Mouse (Mus musculus) liver, embryonic 16.5 days (tissue): ENCODE measurements around the gene Dapp1. TPM values are rescaled to one million over a fixed set of nuclear protein-coding genes. Genes with fewer than 3 reads are reported as not detected.

Experiments
- ATAC-seq: fragments of 200-750 bp; cut with Nextera tagmentation; 2 replicates; pipeline ENCODE4 v1.8.0; 2017; ENCODE audit warnings: low read depth, mild to moderate bottlenecking, moderate number of reproducible peaks, moderate library complexity
- H3K27ac ChIP-seq: fragments of 300-500 bp; sonication (generic); 2 replicates; pipeline ENCODE4 v1.5.1; 2014; ENCODE audit warnings: mild to moderate bottlenecking, low read length
- H3K27me3 ChIP-seq: fragments of 300-500 bp; sonication (generic); 2 replicates; pipeline ENCODE4 v1.6.1; 2014; ENCODE audit warnings: low read depth, low read length, mixed read lengths; ENCODE audit not compliant: control insufficient read depth, insufficient read depth
- H3K36me3 ChIP-seq: fragments of 300-500 bp; sonication (generic); 2 replicates; pipeline ENCODE4 v1.6.1; 2014; ENCODE audit warnings: mild to moderate bottlenecking; ENCODE audit not compliant: control insufficient read depth, insufficient read depth
- H3K4me1 ChIP-seq: fragments of 300-500 bp; sonication (generic); 2 replicates; pipeline ENCODE4 v1.6.1; 2014; ENCODE audit warnings: low read depth, low read length, mixed read lengths; ENCODE audit not compliant: control insufficient read depth
- H3K4me2 ChIP-seq: fragments of 300-500 bp; sonication (generic); 2 replicates; pipeline ENCODE4 v1.6.1; 2014; ENCODE audit warnings: low read depth, low read length, mixed read lengths
- H3K4me3 ChIP-seq: fragments of 300-500 bp; sonication (generic); 2 replicates; pipeline ENCODE4 v1.5.1; 2014; ENCODE audit warnings: low read depth, mild to moderate bottlenecking, low read length
- H3K9ac ChIP-seq: fragments of 300-500 bp; sonication (generic); 2 replicates; pipeline ENCODE4 v1.6.1; 2014; ENCODE audit warnings: low read depth, low read length
- H3K9me3 ChIP-seq: fragments of 300-500 bp; sonication (generic); replicated peaks from 2 replicates; pipeline ENCODE4 v1.6.1; 2016; ENCODE audit warnings: low read length; ENCODE audit not compliant: control insufficient read depth
- WGBS: fragments of 180-500 bp; shearing (Covaris S2); extraction: QIAGEN DNeasy Blood & Tissue Kit; methylation state at CpG from one replicate; pipeline ENCODE4 v1.1.7; 2014; ENCODE audit not compliant: insufficient replicate concordance; 5-methylcytosine and 5-hydroxymethylcytosine counted together
- polyA plus RNA-seq: library from polyadenylated mRNA; unstranded; fragments of >200 nt; fragmentation: Nextera tagmentation; extraction: Ambion mirVana; gene quantifications from 2 replicates; pipeline ENCODE4 v1.2.1, GENCODE M21; 2015

The Dapp1 gene
- polyA plus RNA-seq, 1 experiment from 2014 or later: 13.0 TPM

DNA sequence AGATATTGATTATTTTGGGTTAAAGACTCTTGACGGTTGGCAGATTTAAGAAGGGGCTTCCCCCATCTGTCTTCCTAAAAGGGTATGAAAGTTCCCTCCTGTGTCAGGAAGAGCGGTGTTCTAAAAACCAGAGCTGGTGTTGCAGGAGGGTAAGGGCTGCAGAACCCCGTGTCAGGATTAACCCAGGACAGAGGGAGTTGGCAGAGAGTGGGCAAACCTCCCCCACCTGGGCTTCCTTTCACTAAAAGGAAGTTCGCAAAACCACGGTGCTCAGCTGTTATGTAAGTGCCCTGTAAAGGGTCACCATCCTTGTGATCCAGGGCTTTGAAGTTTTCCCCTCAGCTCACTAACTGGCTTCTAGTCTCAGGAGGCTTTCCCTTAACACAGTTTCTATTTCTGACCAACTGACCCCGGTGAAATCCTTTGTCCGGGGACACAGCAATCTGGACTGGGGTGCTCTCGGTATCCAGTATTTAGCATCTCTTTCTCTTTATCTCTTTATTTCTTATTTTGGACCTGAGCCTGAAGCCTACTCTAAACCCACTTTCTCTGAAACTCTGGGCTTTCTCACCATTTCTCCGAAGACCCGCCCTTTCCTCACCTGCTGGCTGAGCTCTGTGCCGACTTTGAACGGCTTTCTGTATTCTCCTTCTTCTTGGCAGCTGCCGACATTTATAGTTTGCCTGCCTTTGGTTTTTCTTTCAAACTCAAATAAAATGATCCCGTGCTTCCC is 17.3 kb upstream of the Dapp1 start:
- no peak for ATAC-seq
- Histone ChIP-seq H3K9ac (no peak overlapping the region), H3K4me3 (no peak overlapping the region), H3K4me1 (no peaks in the 10 kb centered on the region; the same call in 1 of the 2 replicates), H3K36me3 (no peaks in the 10 kb centered on the region), H3K9me3 (no peaks in the 10 kb centered on the region), H3K27me3 (no peaks in the 10 kb centered on the region; the same call in 1 of the 2 replicates), H3K27ac (no peak overlapping the region), H3K4me2 (no peak overlapping the region)
- 54% methylated on average over 14 of the region's 14 CpGs for WGBS

DNA sequence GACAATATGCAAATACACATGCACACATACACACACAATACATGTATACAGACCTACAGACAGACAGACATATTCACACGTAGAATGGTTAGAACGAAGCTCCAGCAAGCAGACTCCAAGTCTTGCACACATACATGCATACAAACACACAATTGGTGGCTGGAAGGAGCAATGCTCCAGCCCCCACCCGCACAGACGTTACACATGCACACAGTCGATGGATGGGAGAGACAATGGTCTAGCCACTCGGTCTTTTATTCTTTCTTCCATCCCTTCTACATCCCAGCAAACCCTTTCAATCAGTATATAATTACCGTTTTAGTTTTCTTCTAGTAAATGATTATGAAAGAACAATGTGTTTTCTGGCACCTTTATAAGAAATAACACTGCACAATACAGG is 14.1 kb upstream of the Dapp1 start:
- Histone ChIP-seq H3K4me3 (no peak overlapping the region), H3K27ac (no peak overlapping the region), H3K4me2 (no peak overlapping the region), H3K9ac (no peak overlapping the region), H3K4me1 (no peaks in the 10 kb centered on the region), H3K36me3 (no peaks in the 10 kb centered on the region), H3K27me3 (no peaks in the 10 kb centered on the region; the same call in 1 of the 2 replicates), H3K9me3 (no peaks in the 10 kb centered on the region)
- ATAC-seq: no peak
- 71% methylated on average over 7 of the region's 7 CpGs for WGBS

DNA sequence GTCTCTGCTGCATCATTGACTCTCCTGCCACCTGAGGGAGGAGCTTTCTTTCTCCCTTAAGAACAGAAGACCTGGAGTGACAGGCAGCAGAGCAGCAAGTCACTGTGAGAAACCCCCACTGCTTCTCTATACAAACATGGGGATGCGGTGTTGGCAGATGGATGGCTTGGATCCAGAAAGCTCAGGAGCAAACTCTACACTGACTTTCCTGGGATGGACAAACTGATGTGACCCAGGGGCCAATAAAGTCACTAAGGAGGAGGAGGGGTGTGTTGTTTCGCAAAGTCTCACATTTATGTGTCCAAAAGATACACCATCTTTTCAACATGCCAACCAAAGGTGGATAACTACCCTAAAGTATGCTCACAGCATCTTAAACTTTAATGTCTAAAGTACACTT is 12.9 kb upstream of the Dapp1 start:
- Histone ChIP-seq H3K27me3 (no peaks in the 10 kb centered on the region; the same call in 1 of the 2 replicates), H3K4me3 (no peak overlapping the region), H3K9me3 (no peaks in the 10 kb centered on the region), H3K9ac (no peak overlapping the region), H3K36me3 (no peaks in the 10 kb centered on the region), H3K27ac (no peak overlapping the region), H3K4me2 (no peak overlapping the region), H3K4me1 (no peaks in the 10 kb centered on the region)
- ATAC-seq: no peak
- WGBS: 69% methylated on average over 2 of the region's 2 CpGs

DNA sequence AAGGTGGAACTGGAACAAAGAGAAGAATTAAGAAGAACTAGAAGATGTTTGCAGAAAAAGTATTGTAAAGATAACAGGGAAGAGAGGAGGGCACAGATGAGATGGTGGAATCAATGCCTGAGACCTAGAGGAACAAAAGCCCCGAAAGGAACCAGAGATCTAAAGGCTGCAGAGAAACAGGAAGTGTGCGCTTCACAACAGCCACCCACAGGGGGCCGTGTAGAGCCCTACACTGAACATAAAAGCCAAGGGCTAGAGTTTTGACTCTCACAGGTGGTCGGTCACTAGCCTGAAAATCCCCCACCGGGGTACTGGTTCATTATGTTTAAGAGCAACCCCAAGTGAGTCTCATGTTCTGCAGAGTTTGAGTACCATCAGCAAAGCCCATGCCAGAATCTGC is 11.0 kb upstream of the Dapp1 start:
- H3K27me3 ChIP-seq: no peaks in the 10 kb centered on the region; the same call in 1 of the 2 replicates
- H3K4me1 ChIP-seq: no peaks in the 10 kb centered on the region
- no peaks in the 10 kb centered on the region for H3K9me3 ChIP-seq
- no peak overlapping the region for H3K27ac ChIP-seq
- WGBS: 43% methylated on average over 5 of the region's 5 CpGs
- no peaks in the 10 kb centered on the region for H3K36me3 ChIP-seq
- ATAC-seq: no peak
- no peak overlapping the region for H3K4me3 ChIP-seq
- no peak overlapping the region for H3K4me2 ChIP-seq
- H3K9ac ChIP-seq: no peak overlapping the region

DNA sequence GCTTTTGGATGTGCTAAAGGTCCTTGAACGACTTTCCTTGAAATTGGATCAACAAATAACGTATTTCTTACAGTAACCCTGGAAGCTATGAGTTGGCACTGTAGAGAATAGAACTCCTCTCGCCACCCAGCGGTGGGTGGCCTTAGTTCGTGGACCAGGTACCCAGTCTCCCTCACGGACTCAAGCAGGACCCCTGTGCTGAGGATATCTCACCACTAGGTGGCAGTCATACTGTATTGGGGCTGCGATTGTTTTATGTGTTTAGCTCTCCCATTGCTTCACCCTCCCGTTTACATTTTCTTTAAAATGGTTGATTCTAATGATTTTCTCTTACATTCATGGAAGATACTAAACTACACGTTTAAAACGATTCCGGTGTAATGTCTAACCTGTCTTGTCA is 9.8 kb upstream of the Dapp1 start:
- no peak overlapping the region for H3K4me3 ChIP-seq
- no peaks in the 10 kb centered on the region for H3K27me3 ChIP-seq
- peak; percentile 84 for ATAC-seq
- H3K4me1 ChIP-seq: no peaks in the 10 kb centered on the region
- H3K27ac ChIP-seq: no peak overlapping the region
- H3K9me3 ChIP-seq: no peaks in the 10 kb centered on the region
- no peak overlapping the region for H3K4me2 ChIP-seq
- 4% methylated on average over 11 of the region's 11 CpGs for WGBS
- no peaks in the 10 kb centered on the region for H3K36me3 ChIP-seq
- H3K9ac ChIP-seq: no peak overlapping the region

DNA sequence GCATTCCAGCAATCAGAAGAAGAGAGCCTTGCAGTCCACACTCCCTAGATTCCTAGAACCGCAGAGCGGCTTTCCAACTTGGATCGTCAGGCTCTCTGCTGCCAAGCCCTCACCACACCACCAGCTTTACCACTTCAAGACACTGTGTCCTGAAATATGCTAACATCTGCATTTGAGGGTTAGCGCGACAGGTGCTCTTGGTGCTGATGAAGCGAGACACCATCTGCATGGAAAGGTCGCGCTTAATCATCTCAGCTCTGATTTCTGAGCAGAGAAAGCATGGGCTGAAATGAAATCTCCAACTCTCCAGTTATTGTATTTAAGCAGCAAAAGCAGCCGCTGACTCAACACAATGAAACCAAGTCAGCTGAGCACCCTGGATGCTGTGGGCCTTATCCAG is 8.1 kb upstream of the Dapp1 start:
- no peak overlapping the region for H3K27ac ChIP-seq
- no peaks in the 10 kb centered on the region for H3K27me3 ChIP-seq
- WGBS: 90% methylated on average over 9 of the region's 9 CpGs

DNA sequence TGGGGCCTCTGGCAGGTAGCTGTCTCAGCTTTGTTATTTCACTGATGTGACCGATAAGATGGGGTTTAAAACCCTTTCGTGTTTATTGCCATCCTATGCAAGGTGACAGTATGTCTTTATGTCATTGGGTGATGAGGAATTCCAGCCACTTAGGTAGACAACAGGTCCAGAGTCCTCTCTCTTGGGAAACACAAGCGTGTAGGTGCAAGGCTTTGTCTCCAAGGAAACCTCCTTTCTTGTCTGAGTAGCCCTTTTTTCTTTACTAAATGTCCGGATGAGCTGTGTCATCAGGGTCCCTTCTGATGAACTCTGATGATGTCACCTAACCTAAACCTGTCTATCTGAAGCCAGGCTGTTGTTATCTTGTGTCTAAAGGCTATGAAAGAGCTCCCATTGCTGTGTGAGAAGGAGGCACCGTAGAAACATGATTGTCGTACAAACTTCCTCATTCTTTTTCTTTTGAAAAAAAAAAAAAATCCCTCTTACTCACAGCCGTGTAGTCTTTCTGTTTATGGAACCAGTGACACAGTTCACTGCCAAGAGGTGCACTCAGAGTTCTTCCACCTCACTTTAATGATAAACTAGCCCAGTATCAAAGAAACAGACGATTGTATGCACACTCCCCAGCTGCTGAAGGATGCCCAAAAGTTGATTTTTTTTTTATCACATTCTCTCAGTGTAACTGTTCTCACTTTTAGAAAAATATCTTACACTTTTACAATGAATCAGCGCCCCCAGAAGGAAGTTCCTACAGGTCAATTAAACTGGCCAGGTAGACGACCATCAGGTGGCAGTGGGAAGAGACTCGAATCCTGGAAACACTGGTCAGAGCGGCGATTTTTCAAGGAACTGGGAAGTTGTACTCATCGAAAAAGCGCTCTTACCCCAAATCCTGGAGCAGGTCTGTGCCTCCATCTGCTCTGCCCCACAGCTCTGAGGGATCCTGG is 637 bp downstream of the Dapp1 start:
- no peaks in the 10 kb centered on the region for H3K9me3 ChIP-seq

More for the DNA sequence above, 8.1 kb upstream of the Dapp1 start:
- Histone ChIP-seq H3K4me2 (no peak overlapping the region), H3K4me1 (no peaks in the 10 kb centered on the region), H3K36me3 (no peaks in the 10 kb centered on the region), H3K4me3 (no peak overlapping the region), H3K9ac (no peak overlapping the region), H3K9me3 (no peaks in the 10 kb centered on the region)
- no peak for ATAC-seq

DNA sequence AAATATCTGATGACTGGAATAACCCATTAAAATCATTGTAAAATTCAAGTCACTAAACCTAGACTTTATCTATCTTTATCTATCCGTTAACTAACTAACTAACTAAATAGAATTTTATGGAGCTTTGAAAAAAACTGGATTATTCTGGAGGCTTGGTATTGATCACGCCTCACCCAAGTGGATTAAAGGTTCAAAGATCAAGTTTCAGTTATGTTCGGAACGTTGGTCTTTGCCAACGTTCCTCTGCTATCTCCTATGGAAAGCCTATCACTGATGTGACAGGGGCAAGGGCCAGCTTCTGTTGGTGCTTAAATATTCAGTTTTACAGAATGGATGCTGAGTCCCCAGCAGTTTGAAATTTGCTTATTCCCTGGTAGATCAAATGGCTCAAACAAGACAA is 3.1 kb downstream of the Dapp1 start:
- WGBS: 27% methylated on average over 5 of the region's 5 CpGs
- Histone ChIP-seq H3K4me1 (peaks cover 50% of the 10 kb centered on the region), H3K9ac (no peak overlapping the region), H3K27me3 (no peaks in the 10 kb centered on the region), H3K9me3 (no peaks in the 10 kb centered on the region), H3K27ac (peak overlapping the region; percentile 57), H3K4me2 (peak overlapping the region; percentile 22; the same call in 1 of the 2 replicates), H3K36me3 (no peaks in the 10 kb centered on the region), H3K4me3 (no peak overlapping the region)
- ATAC-seq: no peak

More for the DNA sequence above, 637 bp downstream of the Dapp1 start:
- H3K4me2 ChIP-seq: peak overlapping the region; percentile 79
- peak overlapping the region; percentile 75 for H3K9ac ChIP-seq
- peak overlapping the region; percentile 68 for H3K4me3 ChIP-seq
- peaks cover 35% of the 10 kb centered on the region for H3K4me1 ChIP-seq
- H3K27ac ChIP-seq: peak overlapping the region; percentile 78
- no peaks in the 10 kb centered on the region for H3K27me3 ChIP-seq
- ATAC-seq: peak; percentile 76
- 5% methylated on average over 15 of the region's 15 CpGs for WGBS
- H3K36me3 ChIP-seq: no peaks in the 10 kb centered on the region
